Mouse (Mus musculus) limb, embryonic 12.5 days (tissue): ENCODE results near the gene Nupr1l. TPM values are rescaled to one million over a fixed set of nuclear protein-coding genes. Genes with fewer than 3 reads are reported as not detected.
"Not testable (repeated sequence)": the region's sequence is repeated elsewhere in the genome, so short reads cannot be mapped to it uniquely, and the experiment has no call there.

Source experiments
- ATAC-seq: fragments of 200-750 bp; cut with Nextera tagmentation; 2 replicates; pipeline ENCODE4 v1.8.0; 2017; ENCODE audit warnings: low read depth, moderate TSS enrichment; ENCODE audit not compliant: insufficient number of reproducible peaks, insufficient read depth, low FRiP score, low TSS enrichment
- H3K27ac ChIP-seq: fragments of 300-500 bp; sonication (generic); 2 replicates; pipeline ENCODE4 v1.5.1; 2016; ENCODE audit warnings: mild to moderate bottlenecking, moderate library complexity
- H3K27me3 ChIP-seq: fragments of 300-500 bp; sonication (generic); 2 replicates; pipeline ENCODE4 v1.6.1; 2016; ENCODE audit warnings: mild to moderate bottlenecking, moderate library complexity
- H3K36me3 ChIP-seq: fragments of 300-500 bp; sonication (generic); 2 replicates; pipeline ENCODE4 v1.6.1; 2016; ENCODE audit warnings: mild to moderate bottlenecking, moderate library complexity
- H3K4me1 ChIP-seq: fragments of 300-500 bp; sonication (generic); replicated peaks from 2 replicates; pipeline ENCODE4 v1.6.1; 2016
- H3K4me2 ChIP-seq: fragments of 300-500 bp; sonication (generic); 2 replicates; pipeline ENCODE4 v1.6.1; 2016; ENCODE audit warnings: mild to moderate bottlenecking, moderate library complexity
- H3K4me3 ChIP-seq: fragments of 300-500 bp; sonication (generic); replicated peaks from 2 replicates; pipeline ENCODE4 v1.5.1; 2016; ENCODE audit warnings: mild to moderate bottlenecking
- H3K9ac ChIP-seq: fragments of 300-500 bp; sonication (generic); replicated peaks from 2 replicates; pipeline ENCODE4 v1.6.1; 2016; ENCODE audit warnings: mild to moderate bottlenecking, moderate library complexity
- H3K9me3 ChIP-seq: fragments of 300-500 bp; sonication (generic); 2 replicates; pipeline ENCODE4 v1.6.1; 2016; ENCODE audit warnings: mild to moderate bottlenecking, moderate library complexity
- WGBS: fragments of 180-500 bp; shearing (Covaris S2); methylation state at CpG from one replicate; pipeline ENCODE4 v1.1.7; 2016; 5-methylcytosine and 5-hydroxymethylcytosine counted together
- polyA plus RNA-seq: library from polyadenylated mRNA; unstranded; fragments of >200 nt; fragmentation: Nextera tagmentation; extraction: Ambion mirVana; gene quantifications from 2 replicates; pipeline ENCODE4 v1.2.1, GENCODE M21; 2016

Nupr1l gene
- polyA plus RNA-seq, 1 experiment from 2014 or later, result 6.2 TPM

DNA sequence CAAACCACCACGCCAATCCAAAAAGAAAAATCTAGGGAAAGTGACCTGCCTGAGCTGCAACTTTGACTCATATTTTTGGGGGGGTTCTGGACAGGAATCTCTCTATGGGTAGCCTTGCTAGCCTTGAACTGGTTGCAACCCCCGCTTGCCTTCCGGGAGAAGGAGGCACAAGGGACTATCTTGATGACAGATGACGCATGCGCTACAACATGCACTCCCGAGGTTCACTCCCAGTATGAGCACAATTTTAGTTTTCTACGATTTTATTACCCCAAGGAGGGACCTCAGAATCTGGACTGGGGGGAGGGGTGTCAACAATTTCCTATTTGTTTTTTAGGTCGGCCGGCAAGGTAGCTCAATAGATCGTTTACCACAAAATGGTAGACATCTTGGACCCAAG is 22.1 kb upstream of the Nupr1l start:
- Histone ChIP-seq H3K27ac (peak overlapping the region; percentile 95; the same call in 1 of the 2 replicates), H3K36me3 (peaks cover 36% of the 10 kb centered on the region), H3K4me2 (peak overlapping the region; percentile 89), H3K9ac (peak overlapping the region; percentile 92), H3K4me3 (peak overlapping the region; percentile 84), H3K4me1 (peaks cover 13% of the 10 kb centered on the region), H3K9me3 (no peaks in the 10 kb centered on the region), H3K27me3 (no peaks in the 10 kb centered on the region)
- no peak for ATAC-seq
- 43% methylated on average over 10 of the region's 10 CpGs for WGBS

DNA sequence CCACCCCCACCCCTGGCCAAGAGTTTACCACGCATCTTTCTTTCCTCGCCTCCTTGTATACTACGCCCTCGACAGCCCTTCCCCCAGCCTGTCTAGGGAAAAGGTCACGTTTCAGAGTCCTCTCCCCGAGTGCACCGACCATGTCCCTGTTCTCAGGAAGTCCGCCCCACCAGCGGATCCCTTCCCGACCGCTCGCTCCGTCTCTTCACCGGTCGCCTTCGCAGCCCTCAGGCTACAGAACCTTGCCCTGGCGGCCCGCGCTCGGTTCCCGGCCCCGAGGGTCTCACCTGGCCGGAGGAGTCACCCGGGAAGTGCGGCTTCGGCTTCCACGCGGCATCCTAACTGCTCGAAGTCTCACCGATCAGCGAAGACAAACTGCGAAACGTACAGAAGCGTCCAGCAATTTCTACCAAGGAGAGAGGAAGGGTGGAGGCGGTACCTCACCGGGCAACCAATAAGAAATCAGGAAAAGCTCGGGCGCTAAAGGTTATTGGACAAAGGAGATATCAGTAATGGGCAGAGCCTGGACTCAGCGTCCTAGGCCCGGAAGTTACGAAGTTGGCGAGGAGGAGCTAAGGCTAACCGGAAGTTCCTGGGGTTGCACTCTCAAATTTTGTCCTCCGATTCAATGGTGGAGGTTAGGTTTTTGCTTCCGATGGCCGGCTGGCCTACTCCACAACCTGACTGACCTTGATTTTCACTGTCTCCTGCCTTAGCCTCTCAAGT is 21.3 kb upstream of the Nupr1l start, which contains the start of gene Chchd2:
TSS of gene Chchd2 (minus strand) at position 560 of the 726 bp plus-strand sequence.
- H3K27ac ChIP-seq, result peak within 1 kb of the TSS; percentile 95
- peaks cover 28% of the 10 kb centered on the region for H3K36me3 ChIP-seq
- under 1% methylated on average over 46 of the region's 46 CpGs for WGBS
- H3K4me3 ChIP-seq, result peak within 1 kb of the TSS; percentile 84
- peak within 1 kb of the TSS; percentile 92 for H3K9ac ChIP-seq
- peak; percentile 99 for ATAC-seq
- H3K9me3 ChIP-seq, result no peaks in the 10 kb centered on the region
- peak within 1 kb of the TSS; percentile 89 for H3K4me2 ChIP-seq
- H3K27me3 ChIP-seq, result no peaks in the 10 kb centered on the region
- peaks cover 13% of the 10 kb centered on the region for H3K4me1 ChIP-seq

DNA sequence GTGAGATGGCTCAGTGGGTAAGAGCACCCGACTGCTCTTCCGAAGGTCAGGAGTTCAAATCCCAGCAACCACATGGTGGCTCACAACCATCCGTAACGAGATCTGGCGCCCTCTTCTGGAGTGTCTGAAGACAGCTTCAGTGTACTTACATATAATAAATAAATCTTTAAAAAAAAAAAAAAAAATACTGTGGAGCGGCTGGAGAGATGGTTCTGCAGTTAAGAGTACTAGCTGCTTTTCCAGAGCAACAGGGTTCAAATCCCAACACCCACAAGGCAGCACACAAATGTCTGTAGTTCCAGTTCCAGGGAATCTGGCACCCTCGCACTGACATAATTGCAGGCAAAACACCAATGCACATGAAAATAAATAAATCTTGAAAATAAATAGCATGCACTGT is 17.9 kb upstream of the Nupr1l start:
- WGBS, result 74% methylated on average over 7 of the region's 7 CpGs
- not testable (repeated sequence) for H3K36me3 ChIP-seq, H3K4me3 ChIP-seq, H3K27ac ChIP-seq, H3K27me3 ChIP-seq, H3K4me2 ChIP-seq, H3K9ac ChIP-seq, ATAC-seq, H3K9me3 ChIP-seq
- H3K4me1 ChIP-seq, result peaks cover 21% of the 10 kb centered on the region

DNA sequence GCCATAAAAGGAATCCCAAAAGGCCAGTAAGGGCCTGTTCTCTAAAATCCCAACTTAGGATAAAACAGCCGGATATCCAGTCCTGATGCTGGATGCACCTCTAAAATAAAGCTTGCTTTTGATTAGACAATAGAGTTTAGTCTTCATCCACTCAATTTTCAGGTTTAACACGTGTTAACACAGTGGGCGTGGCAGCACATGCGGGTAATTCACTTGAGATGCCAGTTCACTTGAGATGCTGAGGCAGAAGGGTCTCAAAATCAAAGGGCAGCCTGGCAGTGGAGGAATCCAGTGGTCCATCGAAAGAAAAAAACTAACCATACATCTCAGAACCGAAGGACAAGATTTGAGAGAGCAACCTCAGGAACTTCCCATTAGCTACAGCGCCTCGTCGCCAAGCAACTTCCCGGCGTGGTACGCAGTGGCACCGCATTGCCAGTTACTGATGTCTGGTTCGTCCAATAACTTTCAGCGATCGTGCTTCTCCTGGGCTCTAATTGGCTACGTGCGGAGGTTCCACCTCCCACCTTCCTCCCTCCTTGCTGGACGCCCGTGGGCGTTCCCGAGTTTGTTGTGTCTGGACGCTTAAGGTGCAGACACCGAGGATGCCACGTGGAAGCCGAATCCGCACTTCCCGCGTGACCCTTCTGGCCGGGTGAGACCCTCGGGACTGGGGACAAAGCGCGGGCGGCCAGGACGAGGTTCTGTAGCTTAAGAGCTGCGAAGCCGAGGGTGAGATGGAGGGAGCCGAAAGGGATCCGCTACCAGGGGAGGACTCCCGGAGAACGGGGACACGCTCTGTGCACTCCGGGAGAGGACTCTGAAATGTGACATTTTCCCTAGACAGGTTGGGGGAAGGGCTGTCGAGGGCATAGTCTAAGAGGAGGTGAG is 12.9 kb upstream of the Nupr1l start, which contains the start of gene Zbed5:
TSS of gene Zbed5 (plus strand) at position 526 of the 891 bp plus-strand sequence.
- peak within 1 kb of the TSS; percentile 57; the same call in 1 of the 2 replicates for H3K27ac ChIP-seq
- peak within 1 kb of the TSS; percentile 84 for H3K4me2 ChIP-seq
- H3K9me3 ChIP-seq, result no peaks in the 10 kb centered on the region
- peak within 1 kb of the TSS; percentile 63 for H3K9ac ChIP-seq
- peaks cover 4% of the 10 kb centered on the region; the same call in 1 of the 2 replicates for H3K36me3 ChIP-seq
- H3K27me3 ChIP-seq, result no peaks in the 10 kb centered on the region
- H3K4me1 ChIP-seq, result peaks cover 19% of the 10 kb centered on the region
- ATAC-seq, result peak; percentile 96
- under 1% methylated on average over 44 of the region's 44 CpGs for WGBS
- H3K4me3 ChIP-seq, result peak within 1 kb of the TSS; percentile 69

DNA sequence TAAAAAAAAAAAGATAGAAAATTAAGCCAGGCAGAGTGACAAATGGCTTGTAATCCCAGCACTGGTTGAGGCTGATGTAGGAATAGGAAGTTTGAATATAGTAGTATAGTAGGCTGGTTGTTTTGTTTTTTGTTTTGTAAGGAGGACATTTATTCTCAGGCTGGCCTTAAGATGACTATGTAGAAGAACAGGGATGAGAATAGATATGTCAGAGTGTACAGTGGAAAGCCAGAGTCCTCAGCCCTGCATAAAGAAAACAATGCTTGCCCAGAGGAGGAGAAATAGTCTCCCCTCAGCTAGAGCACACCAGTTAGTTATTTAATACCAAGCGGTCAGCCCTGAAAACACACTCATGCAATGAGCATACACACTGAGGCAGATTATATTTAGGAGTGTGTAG is 9.9 kb upstream of the Nupr1l start, which contains the start of gene Phkg1:
TSS of gene Phkg1 (minus strand) at position 101 of the 400 bp plus-strand sequence.
- 97% methylated on average over 1 of the region's 1 CpGs for WGBS
- no peak for ATAC-seq

DNA sequence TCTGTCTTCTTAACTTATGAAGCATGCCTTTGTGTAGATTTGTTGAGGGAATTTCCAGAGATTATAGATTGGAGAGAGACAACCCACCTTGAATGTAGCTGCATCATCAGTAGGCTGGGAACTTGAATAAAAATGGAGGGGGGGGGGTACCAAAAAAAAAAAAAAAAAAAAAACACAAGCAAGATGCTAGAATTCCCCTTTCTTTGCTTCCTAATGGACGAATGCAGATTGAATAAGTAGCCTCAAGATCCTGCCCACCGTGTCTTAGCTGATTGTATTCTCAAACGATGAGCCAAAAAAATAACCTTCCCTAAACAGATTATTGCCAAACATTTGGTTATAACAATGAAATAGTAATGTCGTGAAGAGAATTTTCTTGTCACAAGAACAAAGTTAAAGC is 565 bp upstream of the Nupr1l start:
- H3K4me3 ChIP-seq, result peak overlapping the region; percentile 75
- 32% methylated on average over 4 of the region's 4 CpGs for WGBS

More for the DNA sequence above, 9.9 kb upstream of the Nupr1l start, which contains the start of gene Phkg1:
- Histone ChIP-seq H3K4me3 (no peak within 1 kb of the TSS), H3K4me1 (peaks cover 19% of the 10 kb centered on the region), H3K36me3 (peaks cover 24% of the 10 kb centered on the region), H3K9me3 (no peaks in the 10 kb centered on the region), H3K9ac (no peak within 1 kb of the TSS), H3K27me3 (no peaks in the 10 kb centered on the region), H3K4me2 (no peak within 1 kb of the TSS), H3K27ac (no peak within 1 kb of the TSS)

DNA sequence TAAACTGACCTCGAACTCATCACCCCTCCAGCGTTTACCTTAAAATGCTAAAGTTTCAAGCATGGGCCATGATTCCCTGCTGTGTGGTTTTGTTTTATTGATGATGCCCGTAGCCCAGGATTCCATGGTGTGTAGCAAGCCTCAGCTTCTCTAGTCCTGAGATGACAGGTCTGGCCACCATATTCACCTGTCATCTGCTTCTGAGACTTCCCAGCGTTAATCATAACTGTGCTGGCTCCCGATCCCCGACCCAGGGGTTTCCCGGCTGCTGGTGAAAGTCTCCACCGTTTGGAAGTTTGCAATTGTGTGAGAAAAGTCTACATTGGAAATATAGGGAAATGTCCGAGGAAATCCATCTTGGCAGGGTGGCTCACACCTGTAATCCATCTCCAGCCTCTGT is 807 bp downstream of the Nupr1l start:
- Histone ChIP-seq H3K27me3 (no peaks in the 10 kb centered on the region), H3K4me2 (peak overlapping the region; percentile 86), H3K36me3 (no peaks in the 10 kb centered on the region), H3K27ac (no peak overlapping the region; the same call in 1 of the 2 replicates), H3K4me1 (0 out of 2 replicates have a peak, but pooled peaks cover 8% of the 10 kb centered on the region), H3K9ac (no peak overlapping the region), H3K9me3 (no peaks in the 10 kb centered on the region), H3K4me3 (peak overlapping the region; percentile 75)
- 73% methylated on average over 9 of the region's 9 CpGs for WGBS
- no peak for ATAC-seq

More for the DNA sequence above, 565 bp upstream of the Nupr1l start:
- no peak for ATAC-seq
- Histone ChIP-seq H3K27ac (peak overlapping the region; percentile 91), H3K4me2 (peak overlapping the region; percentile 86), H3K9ac (peak overlapping the region; percentile 57; the same call in 1 of the 2 replicates), H3K9me3 (no peaks in the 10 kb centered on the region), H3K36me3 (peaks cover 8% of the 10 kb centered on the region; the same call in 1 of the 2 replicates), H3K4me1 (0 out of 2 replicates have a peak, but pooled peaks cover 8% of the 10 kb centered on the region), H3K27me3 (no peaks in the 10 kb centered on the region)

DNA sequence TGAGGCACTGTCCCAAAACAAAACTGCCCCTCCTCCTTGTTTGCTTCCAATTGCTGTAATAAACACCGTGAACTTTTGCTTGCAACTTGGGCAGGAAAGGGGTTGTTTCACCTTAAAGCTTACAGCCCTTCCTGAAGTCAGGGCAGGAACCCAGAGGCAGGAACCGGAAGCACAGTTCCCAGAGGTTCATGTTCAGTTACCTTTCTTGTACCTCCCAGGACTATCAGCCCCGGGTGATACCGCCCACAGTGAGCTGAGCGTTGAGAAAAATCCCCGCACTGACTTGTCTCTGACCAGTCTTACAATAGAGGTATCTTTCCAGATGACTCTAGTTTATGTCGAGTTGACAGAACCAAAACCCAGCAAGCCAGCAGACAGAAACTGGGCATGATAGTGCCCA is 1.3 kb downstream of the Nupr1l start:
- H3K27me3 ChIP-seq, result no peaks in the 10 kb centered on the region
- H3K36me3 ChIP-seq, result no peaks in the 10 kb centered on the region
- H3K4me3 ChIP-seq, result 0 out of 2 replicates have a peak overlapping the region, but pooled peaks have one; percentile 75
- no peaks in the 10 kb centered on the region for H3K9me3 ChIP-seq
- H3K9ac ChIP-seq, result no peak overlapping the region
- H3K4me2 ChIP-seq, result no peak overlapping the region
- 85% methylated on average over 7 of the region's 7 CpGs for WGBS
- no peak for ATAC-seq
- H3K27ac ChIP-seq, result no peak overlapping the region
- H3K4me1 ChIP-seq, result 0 out of 2 replicates have a peak, but pooled peaks cover 8% of the 10 kb centered on the region

DNA sequence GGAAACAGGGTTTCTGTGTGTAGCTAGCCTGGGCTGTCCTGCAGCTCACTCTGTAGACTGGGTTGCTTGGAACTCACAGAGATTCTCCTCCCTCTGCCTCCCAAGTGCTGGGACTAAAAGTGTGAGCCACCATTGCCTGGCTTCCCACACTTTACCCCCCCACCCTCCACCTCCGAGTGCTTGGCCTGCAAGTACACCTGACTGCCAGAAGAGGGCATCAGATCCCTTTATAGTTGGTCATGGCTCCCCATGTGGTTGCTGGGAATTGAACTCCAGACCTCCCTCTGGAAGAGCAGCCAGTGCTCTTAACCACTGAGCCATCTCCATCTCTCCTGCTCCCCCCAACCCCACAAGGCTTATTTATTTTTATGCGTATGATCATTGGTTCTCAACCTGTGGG is 5.7 kb downstream of the Nupr1l start:
- H3K4me2 ChIP-seq, result no peak overlapping the region
- H3K27me3 ChIP-seq, result no peaks in the 10 kb centered on the region
- H3K27ac ChIP-seq, result no peak overlapping the region
- ATAC-seq, result no peak
- no peaks in the 10 kb centered on the region for H3K36me3 ChIP-seq
- H3K9ac ChIP-seq, result no peak overlapping the region
- 38% methylated on average over 2 of the region's 2 CpGs for WGBS
- H3K4me1 ChIP-seq, result 0 out of 2 replicates have a peak, but pooled peaks cover 3% of the 10 kb centered on the region
- H3K4me3 ChIP-seq, result no peak overlapping the region
- H3K9me3 ChIP-seq, result no peaks in the 10 kb centered on the region

DNA sequence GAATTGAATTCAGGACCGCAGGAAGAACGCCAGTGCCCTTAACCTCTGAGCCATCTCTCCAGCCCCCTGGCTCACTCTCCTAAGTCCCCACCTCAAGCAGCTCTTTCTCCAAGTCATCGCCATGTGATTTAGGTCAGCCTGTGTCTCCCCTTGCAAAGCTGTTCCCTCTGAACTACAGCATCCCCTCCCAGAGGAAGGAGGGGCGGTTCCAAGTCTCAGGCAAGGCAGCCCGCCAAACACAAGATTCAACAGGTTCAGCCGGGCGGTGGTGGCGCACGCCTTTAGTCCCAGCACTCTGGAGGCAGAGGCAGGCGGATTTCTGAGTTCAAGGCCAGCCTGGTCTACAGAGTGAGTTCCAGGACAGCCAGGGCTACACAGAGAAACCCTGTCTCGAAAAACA is 7.2 kb downstream of the Nupr1l start:
- H3K4me2 ChIP-seq, H3K27ac ChIP-seq, H3K9me3 ChIP-seq, ATAC-seq, H3K9ac ChIP-seq, H3K36me3 ChIP-seq, H3K27me3 ChIP-seq, H3K4me3 ChIP-seq, H3K4me1 ChIP-seq: not testable (repeated sequence)
- WGBS, result 86% methylated on average over 11 of the region's 11 CpGs
